21 mouse cellular contexts compared by ENCODE assay signal in the genomic region with DNA sequence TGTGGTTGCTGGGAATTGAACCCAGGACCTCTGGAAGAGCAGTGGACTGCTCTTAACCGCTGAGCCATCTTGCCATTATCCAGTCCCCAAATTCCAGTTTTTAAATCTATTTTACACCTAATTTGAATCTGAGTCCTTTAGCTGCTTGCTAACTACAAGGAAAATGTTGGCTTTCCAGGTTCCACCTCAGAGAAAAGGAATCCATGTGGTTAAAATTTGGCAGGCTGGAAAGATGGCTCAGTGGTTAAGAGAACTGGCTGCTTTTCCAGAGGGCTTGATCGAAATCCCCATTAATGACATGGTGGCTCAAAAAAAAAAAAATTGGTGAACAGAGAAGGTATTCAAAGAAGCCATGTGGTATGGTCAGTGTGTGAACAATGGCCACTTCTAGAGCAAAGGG.
"Had no signal": no experiment of that assay in that cellular context is flagged by ENCODE, and none has a peak within 500 bp of the region (broad histone marks: within the 10 kb centered on the region; RNA-seq: fewer than 3 reads in every experiment).

No protein-coding gene starts in this region.

- H3K36me3 ChIP-seq: heart, embryonic 10.5 days; heart, embryonic 12.5 days; hindbrain, embryonic 12.5 days; intestine, embryonic 15.5 days; limb, embryonic 13.5 days; limb, embryonic 15.5 days; liver, embryonic 12.5 days had no signal

- DNase-seq: gastrocnemius, adult 2 months; gastrocnemius, postnatal 10 days; gastrocnemius, postnatal 25 days; heart, adult 18-20 months; heart, postnatal 10 days; kidney, adult 18-20 months; kidney, adult 8-10 months; kidney, postnatal 10 days; kidney, postnatal 25 days; layer of hippocampus, adult 9-11 months; layer of hippocampus, postnatal 36 days; left cerebral cortex, postnatal 4 days had no signal

- H3K27me3 ChIP-seq: intestine, embryonic 15.5 days had no signal

- H3K27ac ChIP-seq: gastrocnemius, adult 2 months; heart, embryonic 10.5 days; hindbrain, embryonic 12.5 days; hindbrain, embryonic 14.5 days; intestine, embryonic 15.5 days; limb, embryonic 13.5 days; limb, embryonic 15.5 days; liver, embryonic 12.5 days; liver, embryonic 14.5 days had no signal

- H3K4me3 ChIP-seq: gastrocnemius, adult 2 months; heart, embryonic 10.5 days; heart, embryonic 12.5 days; hindbrain, embryonic 12.5 days; intestine, embryonic 15.5 days; limb, embryonic 13.5 days; limb, embryonic 15.5 days; liver, embryonic 12.5 days had no signal

- H3K9me3 ChIP-seq: heart, embryonic 10.5 days; heart, embryonic 12.5 days; hindbrain, embryonic 12.5 days; intestine, embryonic 15.5 days; limb, embryonic 13.5 days; limb, embryonic 15.5 days; liver, embryonic 12.5 days had no signal
